Mouse (Mus musculus): ENCODE measurements around the gene Gmip.

GRCm38 (mm10) chr8:69807236-69807635, 1.2 kb upstream of the Gmip start:
- TF ChIP-seq CTCF (IDR thresholded peaks at IDR 0.05; ENCODE audit: insufficient read depth, low read depth, low read length) (no peak), POLR2A (IDR thresholded peaks at IDR 0.05; ENCODE audit: insufficient read depth, low read depth, low read length) (no peak)
